Mouse (Mus musculus) embryo, embryonic 11 days (tissue): Measurements from ENCODE around the gene Ranbp3l.
"Not testable (repeated sequence)": the region's sequence is repeated elsewhere in the genome, so short reads cannot be mapped to it uniquely, and the experiment has no call there.

Experiments used
- DNase-seq: peaks from one replicate; pipeline ENCODE4 v3.0.0-alpha.2; 2015

The Ranbp3l gene

GRCm38 (mm10) chr15:8967573-8968228 lies at the start of gene Ranbp3l:
TSS of gene Ranbp3l (plus strand) at chr15:8967949.
- DNase-seq = peak; percentile 12

DNA sequence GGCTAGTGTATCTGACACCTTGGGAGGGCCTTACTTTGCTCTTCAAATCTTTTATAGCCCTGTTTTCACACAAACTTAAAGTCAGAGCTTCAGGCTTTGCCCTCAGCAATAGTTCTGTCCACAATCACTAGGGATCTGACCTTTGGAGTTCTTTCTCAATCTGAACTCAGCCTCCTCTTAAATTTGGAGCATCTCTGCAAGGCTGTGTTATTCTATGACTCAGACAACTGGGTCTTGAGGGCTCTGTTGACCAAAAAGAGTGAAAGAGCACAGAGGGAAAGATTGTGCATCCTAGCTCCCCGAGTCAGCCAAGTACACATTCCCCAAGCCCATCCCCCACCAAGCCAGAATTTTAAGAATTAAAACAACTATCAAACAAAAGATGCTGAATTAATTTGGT lies 37.7 kb upstream of the Ranbp3l start:
- DNase-seq = no peak

GRCm38 (mm10) chr15:8936911-8937310 lies 30.8 kb upstream of the Ranbp3l start:
- no peak for DNase-seq

- no peak for DNase-seq
Measured at GRCm38 (mm10) chr15:8940861-8941260, 26.9 kb upstream of the Ranbp3l start.

DNA sequence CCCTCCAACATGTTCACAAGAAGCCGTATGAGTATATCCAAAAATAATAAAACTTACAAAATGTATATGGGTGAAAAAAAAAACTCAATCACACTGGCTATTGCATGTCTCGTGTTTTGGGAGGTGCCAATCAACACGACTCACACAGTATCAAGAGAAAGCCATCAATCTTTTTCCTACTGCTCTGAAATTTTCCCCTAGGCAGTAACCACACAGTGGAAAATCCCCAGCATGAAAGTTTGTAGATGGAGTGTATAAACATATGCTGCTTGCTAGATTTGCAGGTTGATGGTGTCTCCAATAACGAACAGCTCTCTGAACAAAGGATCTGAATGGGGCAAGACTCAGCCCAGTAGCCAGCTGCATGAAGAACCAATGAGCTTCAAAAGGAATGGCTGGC lies 16.9 kb upstream of the Ranbp3l start:
- no peak for DNase-seq

DNA sequence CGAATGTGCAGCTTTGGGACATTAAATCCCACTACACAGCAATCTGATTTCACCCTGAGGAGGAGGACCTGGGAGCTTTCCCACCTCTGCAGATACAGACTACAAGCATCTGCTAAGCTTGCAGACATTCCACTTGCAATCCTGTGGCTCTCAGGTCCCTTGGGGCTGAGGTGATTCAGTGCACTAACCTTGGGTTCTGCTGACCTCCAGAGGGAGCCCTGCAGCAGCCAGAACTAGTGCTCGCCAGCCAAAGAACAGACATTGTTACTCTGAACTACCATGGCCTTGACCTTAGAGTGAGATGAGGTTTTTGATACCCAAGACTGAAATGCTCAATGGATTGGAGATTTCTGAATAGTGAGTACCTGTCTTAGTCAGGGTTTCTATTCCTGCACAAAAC lies 4.4 kb upstream of the Ranbp3l start:
- peak; percentile 31 for DNase-seq

GRCm38 (mm10) chr15:8968229-8968595 lies 463 bp downstream of the Ranbp3l start:
- no peak for DNase-seq

DNA sequence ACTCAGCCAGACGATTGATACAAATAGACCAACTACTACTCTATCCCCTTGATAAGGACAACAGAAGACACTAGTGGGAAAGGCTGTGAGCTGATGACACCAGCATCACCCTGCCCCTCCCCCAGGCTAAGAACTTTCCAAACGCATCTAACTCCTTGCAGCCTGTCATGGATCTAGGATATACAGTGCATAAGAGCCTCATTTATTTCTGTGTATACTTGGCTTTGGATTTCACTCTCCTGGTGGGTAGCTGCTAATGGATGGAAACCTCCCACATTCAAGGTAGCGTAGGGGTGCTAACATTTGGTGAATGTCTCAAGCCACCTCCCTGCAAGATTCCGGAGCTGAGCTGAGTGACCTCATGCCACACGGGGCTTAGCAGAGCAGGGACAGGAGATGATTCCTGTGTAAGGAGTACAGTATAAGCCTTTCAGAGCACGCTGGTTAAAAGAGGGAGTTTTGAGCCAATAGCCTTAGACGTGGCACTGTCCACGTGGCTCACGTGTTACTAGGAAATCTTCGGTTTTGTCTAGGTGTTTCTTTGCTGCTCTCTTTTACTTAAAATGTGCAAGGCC lies 1.4 kb downstream of the Ranbp3l start:
- DNase-seq = no peak

- no peak for DNase-seq
Measured at GRCm38 (mm10) chr15:8991211-8991610, 23.5 kb downstream of the Ranbp3l start.

DNA sequence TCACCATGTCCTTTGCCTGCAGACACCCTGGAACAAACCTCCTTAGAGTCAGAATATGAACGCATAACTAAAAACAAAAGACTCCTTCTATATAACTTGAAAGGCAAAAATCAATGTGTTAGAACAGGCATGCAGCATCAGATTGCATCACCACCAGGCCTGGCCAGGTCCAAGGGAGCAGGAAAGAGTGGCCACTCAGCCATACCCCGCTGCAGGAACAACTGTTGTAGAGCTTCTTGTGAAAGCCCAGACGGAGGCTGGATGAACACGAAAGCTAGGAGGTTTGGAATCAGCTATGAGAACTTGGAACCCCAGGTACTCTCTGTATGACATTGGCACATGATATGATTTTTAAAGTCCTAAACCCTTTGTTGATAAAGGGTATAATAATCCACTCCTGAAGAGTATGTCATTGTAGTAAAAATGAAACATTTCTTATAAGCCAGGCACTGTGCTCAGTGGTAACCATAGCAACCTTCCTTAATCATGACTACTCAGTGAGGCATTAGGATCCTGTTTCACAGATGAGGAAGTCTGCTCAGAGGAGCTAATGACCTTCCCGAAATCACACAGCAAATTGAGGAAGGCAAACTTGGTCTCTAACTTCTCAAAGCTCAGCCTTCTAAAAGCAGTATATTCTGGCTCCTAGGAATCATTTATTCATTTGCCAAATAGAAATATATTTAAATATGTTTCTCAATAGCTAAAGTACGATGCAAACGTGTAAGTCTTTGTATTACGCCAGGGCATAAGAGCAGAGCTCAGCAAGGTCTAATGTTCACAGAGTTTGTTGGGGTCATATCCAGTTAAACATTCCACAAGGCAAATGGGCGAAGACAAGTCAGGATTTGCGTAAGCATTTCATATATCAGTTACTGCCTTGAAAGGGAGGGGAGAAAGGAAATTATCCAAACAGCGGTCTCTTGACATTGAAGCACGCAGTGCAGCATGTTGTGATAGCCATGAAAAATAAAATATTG lies 24.4 kb downstream of the Ranbp3l start:
- DNase-seq = peak; percentile 32

DNA sequence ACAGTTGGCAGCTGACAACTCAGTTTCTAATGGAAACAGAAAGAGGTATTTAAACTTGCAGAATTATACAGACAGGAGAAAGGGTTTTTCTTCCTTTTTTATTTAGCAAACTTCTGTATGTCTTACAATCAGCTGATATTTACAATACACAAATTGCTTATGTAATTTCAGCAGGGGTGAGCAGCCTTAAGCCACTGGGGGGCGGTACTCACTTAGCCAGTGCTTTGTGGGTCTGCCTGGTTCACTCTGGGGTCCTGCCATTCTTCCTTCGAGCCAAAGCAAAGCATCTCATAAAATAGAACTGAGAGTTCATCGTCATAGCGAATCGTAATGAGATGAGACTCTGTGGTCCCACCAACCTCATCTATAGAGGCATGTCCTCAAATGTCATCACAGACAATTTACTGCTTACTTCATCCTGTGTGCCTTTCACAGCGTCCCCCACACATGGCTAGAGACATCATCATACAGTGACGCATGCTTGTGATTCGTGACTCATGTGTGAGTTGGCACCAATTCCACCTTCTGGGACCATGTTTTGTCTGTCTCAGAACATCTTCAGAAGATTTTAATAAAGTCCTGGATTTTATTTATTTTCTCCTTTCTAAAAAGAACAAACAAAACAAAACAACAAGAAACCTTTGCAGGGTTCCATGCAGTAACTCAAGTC lies 27.0 kb downstream of the Ranbp3l start:
- peak; percentile 32 for DNase-seq

DNA sequence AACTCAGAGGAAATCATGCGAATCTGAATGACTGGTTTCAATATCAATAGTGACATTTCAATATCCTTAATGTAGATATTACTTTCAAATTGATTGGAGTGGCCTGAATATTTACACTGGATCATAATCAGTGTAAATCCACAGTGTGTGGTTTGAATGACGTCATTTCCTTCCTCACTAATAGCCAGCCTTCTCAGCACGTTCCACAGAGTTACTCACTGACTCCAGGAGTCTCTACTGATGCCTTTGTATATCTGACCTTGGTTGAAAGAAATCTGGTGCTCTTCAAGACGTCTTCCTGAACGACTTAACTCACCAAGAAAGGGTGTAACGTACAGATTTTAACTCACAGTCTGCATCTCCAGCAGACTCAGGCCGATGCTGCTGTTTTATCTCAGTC lies 27.7 kb downstream of the Ranbp3l start:
- DNase-seq = no peak

DNA sequence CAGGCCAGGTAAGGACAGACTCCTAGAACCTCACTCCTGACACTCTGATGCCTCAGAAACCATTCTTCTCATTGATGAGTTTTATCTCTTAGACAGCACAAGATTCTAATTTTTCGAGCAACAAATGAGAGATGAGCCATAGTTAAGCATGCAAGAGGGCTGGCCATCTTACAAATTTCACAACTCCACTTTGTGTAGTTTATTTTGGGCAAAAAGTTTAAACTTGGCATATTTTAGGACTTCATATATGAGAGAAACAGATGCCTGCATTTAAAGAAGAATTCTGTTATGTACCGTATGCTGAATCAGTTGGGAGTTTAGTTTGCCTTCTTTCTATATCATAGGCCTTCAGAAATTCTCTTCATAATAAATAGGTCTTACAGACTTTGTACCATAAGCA lies 35.0 kb downstream of the Ranbp3l start:
- DNase-seq = no peak

GRCm38 (mm10) chr15:9009196-9009595 lies 41.4 kb downstream of the Ranbp3l start:
- peak; percentile 41 for DNase-seq

GRCm38 (mm10) chr15:9014541-9014940 lies 46.8 kb downstream of the Ranbp3l start:
- DNase-seq = no peak

GRCm38 (mm10) chr15:9015496-9015895 lies 47.7 kb downstream of the Ranbp3l start:
- not testable (repeated sequence) for DNase-seq

- DNase-seq = no peak
Measured at GRCm38 (mm10) chr15:9055704-9056103, 88.0 kb downstream of the Ranbp3l start.

DNA sequence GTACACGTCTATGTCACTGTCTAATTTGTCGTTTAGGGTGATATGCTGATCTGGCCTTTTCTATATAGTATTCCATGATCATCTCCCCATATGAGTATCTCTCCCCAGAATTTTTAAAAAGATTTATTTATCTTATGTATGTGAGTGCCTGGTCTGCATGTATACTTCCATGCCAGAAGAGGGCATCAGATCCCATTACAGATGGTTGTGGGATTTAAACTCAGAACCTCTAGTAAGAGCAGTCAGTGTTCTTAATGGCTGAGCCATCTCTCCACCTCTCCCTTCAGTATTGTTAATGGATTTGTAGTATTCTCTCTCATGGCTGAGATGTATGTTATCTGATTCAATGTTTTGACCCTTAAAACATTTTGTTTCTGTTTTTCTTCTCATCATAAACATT lies 92.1 kb downstream of the Ranbp3l start:
- no peak for DNase-seq

GRCm38 (mm10) chr15:9061150-9061882 lies 93.6 kb downstream of the Ranbp3l start:
- no peak for DNase-seq

DNA sequence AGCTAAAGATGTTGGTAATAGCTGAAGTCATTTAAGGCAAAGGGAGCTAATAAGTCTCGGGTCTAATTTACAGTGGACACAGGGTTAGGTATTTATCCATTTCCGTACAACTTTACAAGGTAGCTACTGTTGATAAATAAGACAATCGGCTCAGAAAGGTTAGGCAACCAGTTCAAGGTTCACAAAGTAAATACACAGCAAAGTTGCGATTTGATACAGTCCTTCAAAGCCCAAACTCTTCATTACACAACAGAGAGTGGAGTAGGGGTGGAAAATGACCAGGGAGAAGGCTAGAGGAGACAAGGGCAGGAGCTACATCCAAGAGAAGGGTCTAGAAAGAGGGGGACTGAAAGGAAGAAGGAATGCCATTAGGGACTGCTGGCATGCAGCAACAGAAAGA lies 101.1 kb downstream of the Ranbp3l start:
- no peak for DNase-seq

- DNase-seq = no peak
Measured at GRCm38 (mm10) chr15:9070353-9070752, 102.6 kb downstream of the Ranbp3l start.

GRCm38 (mm10) chr15:9070912-9071555 lies 103.3 kb downstream of the Ranbp3l start, which contains the start of gene Nadk2:
TSS of gene Nadk2 (plus strand) at chr15:9071260.
- DNase-seq = peak; percentile 99
